In the genomic region with DNA sequence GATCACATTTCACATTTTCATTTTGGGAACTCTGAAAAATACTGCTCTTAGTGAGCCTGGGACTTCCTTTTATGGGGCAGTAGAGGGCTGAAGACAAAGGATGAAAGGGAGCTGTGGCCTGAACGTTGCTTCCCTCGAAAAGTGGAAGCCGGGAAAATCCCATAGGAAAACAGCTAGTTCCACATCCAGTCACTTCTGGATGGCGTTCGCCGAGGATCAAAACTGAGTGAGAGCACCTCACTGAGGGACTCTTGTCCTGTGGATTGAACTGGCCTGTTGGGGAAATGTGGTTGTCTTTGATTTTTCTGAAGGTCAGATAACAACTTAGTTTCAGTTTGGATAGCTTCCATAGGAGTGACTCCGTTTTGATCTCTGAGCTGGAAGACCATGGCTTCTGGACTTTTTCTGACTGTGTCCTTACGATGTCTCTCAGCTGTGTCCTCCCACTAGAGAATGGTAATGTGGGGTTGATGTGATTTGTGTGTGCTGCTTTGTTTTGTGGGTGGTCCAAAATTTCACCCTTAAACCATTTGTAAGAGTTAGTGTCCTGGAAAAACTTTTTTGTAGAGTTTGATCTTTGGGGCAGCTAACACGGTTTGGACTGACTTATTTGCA, we compare ENCODE assay signal across 9 mouse cellular contexts. TPM values are rescaled to one million over a fixed set of nuclear protein-coding genes. Genes with fewer than 3 reads are reported as not detected.
A peak's percentile ranks its signal among the peaks of the same experiment; 100 is the strongest.
DNase-seq lines count a peak whose midpoint lies in the region; ATAC-seq lines count a peak whose summit lies in the region.
"Had no signal": no experiment of that assay in that cellular context is flagged by ENCODE, and none has a peak within 500 bp of the region (broad histone marks: within the 10 kb centered on the region; RNA-seq: fewer than 3 reads in every experiment).

No protein-coding gene starts in this region.

- intact Hi-C loops in heart, postnatal 10 days (cut with DNase I), result loop anchor here (5.0 kb wide), 3 partner anchors 69 to 314 kb away; a partner anchor contains a TSS

- peak overlapping the region; percentile 23 for H3K9ac ChIP-seq in kidney, embryonic 16.5 days (replicated peaks; ENCODE audit: low read length)
- no peak overlapping the region for H3K9ac ChIP-seq in embryonic facial prominence, embryonic 12.5 days
- no peak overlapping the region for H3K9ac ChIP-seq in midbrain, embryonic 14.5 days (replicated peaks; ENCODE audit: low read length)
- H3K9ac ChIP-seq: embryonic facial prominence, embryonic 15.5 days had no signal

- peaks cover 27% of the 10 kb centered on the region for H3K4me1 ChIP-seq in kidney, embryonic 16.5 days (ENCODE audit: insufficient read depth, low read length)
- H3K4me1 ChIP-seq in embryonic facial prominence, embryonic 12.5 days, result peaks cover 10% of the 10 kb centered on the region; the same call in 1 of the 2 replicates
- H3K4me1 ChIP-seq in midbrain, embryonic 14.5 days (ENCODE audit: control insufficient read depth, insufficient read depth, low read length), result peaks cover 14% of the 10 kb centered on the region

- peaks cover 9% of the 10 kb centered on the region; the same call in 1 of the 2 replicates for H3K36me3 ChIP-seq in kidney, embryonic 16.5 days (ENCODE audit: insufficient read depth, low read length)
- peaks cover 7% of the 10 kb centered on the region; the same call in 1 of the 2 replicates for H3K36me3 ChIP-seq in embryonic facial prominence, embryonic 12.5 days
- no peaks in the 10 kb centered on the region for H3K36me3 ChIP-seq in midbrain, embryonic 14.5 days (ENCODE audit: control insufficient read depth, insufficient read depth, low read length)
- H3K36me3 ChIP-seq: embryonic facial prominence, embryonic 15.5 days had no signal

- H3K27ac ChIP-seq in kidney, embryonic 16.5 days (ENCODE audit: low read length), result peak overlapping the region; percentile 62
- H3K27ac ChIP-seq in embryonic facial prominence, embryonic 12.5 days, result no peak overlapping the region
- H3K27ac ChIP-seq in midbrain, embryonic 14.5 days (replicated peaks; ENCODE audit: low read depth, low read length), result no peak overlapping the region
- H3K27ac ChIP-seq: embryonic facial prominence, embryonic 15.5 days had no signal

- 49% methylated on average over 9 of the region's 9 CpGs for WGBS in kidney, embryonic 16.5 days
- WGBS in embryonic facial prominence, embryonic 12.5 days, result 90% methylated on average over 9 of the region's 9 CpGs
- 97% methylated on average over 9 of the region's 9 CpGs for WGBS in midbrain, embryonic 14.5 days

- DNase-seq in kidney, adult 9 months, result no peak
- peak; percentile 33 to 50 for DNase-seq in heart, postnatal 10 days
- DNase-seq in midbrain, embryonic 14.5 days, result no peak
- DNase-seq in natural killer cell, adult 2 months (ENCODE audit: low spot score in 2 of 2), result no peak
- DNase-seq in urinary bladder, postnatal 36 days (ENCODE audit: low spot score in 2 of 2), result no peak
- DNase-seq in thymus, postnatal 4 days, result no peak

- H3K9me3 ChIP-seq in kidney, embryonic 16.5 days (ENCODE audit: low read length), result peaks cover 6% of the 10 kb centered on the region
- H3K9me3 ChIP-seq in embryonic facial prominence, embryonic 12.5 days, result no peaks in the 10 kb centered on the region
- H3K9me3 ChIP-seq in midbrain, embryonic 14.5 days (ENCODE audit: control insufficient read depth, low read length), result 0 out of 2 replicates have a peak, but pooled peaks cover 4% of the 10 kb centered on the region
- H3K9me3 ChIP-seq: embryonic facial prominence, embryonic 15.5 days had no signal

- H3K27me3 ChIP-seq in kidney, embryonic 16.5 days (ENCODE audit: insufficient read depth, low read length), result no peaks in the 10 kb centered on the region
- no peaks in the 10 kb centered on the region for H3K27me3 ChIP-seq in embryonic facial prominence, embryonic 12.5 days
- no peaks in the 10 kb centered on the region for H3K27me3 ChIP-seq in midbrain, embryonic 14.5 days (ENCODE audit: control insufficient read depth, insufficient read depth, low read length)
- H3K27me3 ChIP-seq: embryonic facial prominence, embryonic 15.5 days had no signal

- peak overlapping the region; percentile 21 for H3K4me3 ChIP-seq in kidney, embryonic 16.5 days (ENCODE audit: low read length)
- H3K4me3 ChIP-seq in embryonic facial prominence, embryonic 12.5 days, result 0 out of 2 replicates have a peak overlapping the region, but pooled peaks have one; percentile 85
- no peak overlapping the region for H3K4me3 ChIP-seq in midbrain, embryonic 14.5 days (replicated peaks; ENCODE audit: low read depth, low read length)

- H3K4me2 ChIP-seq in kidney, embryonic 16.5 days (replicated peaks; ENCODE audit: low read depth, low read length), result peak overlapping the region; percentile 100
- H3K4me2 ChIP-seq in embryonic facial prominence, embryonic 12.5 days (replicated peaks), result peak overlapping the region; percentile 53
- 0 out of 2 replicates have a peak overlapping the region, but pooled peaks have one; percentile 15 for H3K4me2 ChIP-seq in midbrain, embryonic 14.5 days (ENCODE audit: low read length)

- ATAC-seq in kidney, embryonic 16.5 days (ENCODE audit: low FRiP score, low TSS enrichment), result no peak
- no peak for ATAC-seq in embryonic facial prominence, embryonic 12.5 days (ENCODE audit: insufficient number of reproducible peaks, insufficient read depth, low FRiP score, low TSS enrichment)
- no peak for ATAC-seq in midbrain, embryonic 14.5 days (ENCODE audit: low FRiP score, low TSS enrichment)

RNA-seq across cellular contexts. Expression of a gene that starts 2.5 kb away (rescaled TPM):
- polyA plus RNA-seq in kidney, embryonic 16.5 days (2015; fragmentation: Nextera tagmentation; extraction: Ambion mirVana), result 92.2 and 94.0 TPM in 2 replicates
- polyA plus RNA-seq in embryonic facial prominence, embryonic 12.5 days (2016; fragmentation: Nextera tagmentation; extraction: Ambion mirVana), result 140 and 145 TPM in 2 replicates
- 10 to 100 TPM; 56.7 to 61.8 TPM for total RNA-seq in heart, postnatal 10 days (2021)
- 149 and 202 TPM in 2 replicates for polyA plus RNA-seq in midbrain, embryonic 14.5 days (2014; fragmentation: Nextera tagmentation; extraction: Ambion mirVana)

Comparison
In these comparisons a context has a peak if more than half of its experiments do, and no peak if none do; other contexts are left out.
1. H3K4me2 ChIP-seq: peak in every context shown above with its lines; median percentile 100 in kidney, embryonic 16.5 days; 53 in embryonic facial prominence, embryonic 12.5 days; 15 in midbrain, embryonic 14.5 days.
2. DNase-seq: peak in heart, postnatal 10 days (2 of 2); none in kidney, adult 9 months (single experiment), midbrain, embryonic 14.5 days (single experiment), natural killer cell, adult 2 months (0 of 2), urinary bladder, postnatal 36 days (0 of 2) and thymus, postnatal 4 days (single experiment).